Mouse (Mus musculus) myocyte (in vitro differentiated cells): ENCODE data around the gene Stk11. TPM values are rescaled to one million over a fixed set of nuclear protein-coding genes. Genes with fewer than 3 reads are reported as not detected.
A peak's percentile ranks its signal among the peaks of the same experiment; 100 is the strongest.

Source experiments
- H3K27me3 ChIP-seq: one replicate; pipeline ENCODE4 v1.6.1; 2011; ENCODE audit not compliant: control insufficient read depth, insufficient read depth, insufficient read length
- H3K36me3 ChIP-seq: one replicate; pipeline ENCODE4 v1.6.1; 2011; ENCODE audit not compliant: control insufficient read depth, insufficient read depth
- H3K4me2 ChIP-seq: one replicate; pipeline ENCODE4 v1.6.1; 2011; ENCODE audit warnings: low read depth, control low read depth
- H3K4me3 ChIP-seq: one replicate; pipeline ENCODE4 v1.5.1; 2011; ENCODE audit warnings: mild to moderate bottlenecking, control low read depth, moderate library complexity
- H3K79me2 ChIP-seq: one replicate; pipeline ENCODE4 v1.6.1; 2011; ENCODE audit not compliant: control insufficient read depth, insufficient read depth
- H3ac ChIP-seq: one replicate; pipeline ENCODE4 v1.6.1; 2011; ENCODE audit not compliant: control insufficient read depth, insufficient read length
- CEBPB ChIP-seq: IDR thresholded peaks from 2 replicates; pipeline ENCODE4 v1.6.1; 2011; ENCODE audit warnings: mild to moderate bottlenecking, moderate library complexity; ENCODE audit not compliant: poor library complexity, insufficient read depth, severe bottlenecking
- E2F4 ChIP-seq: IDR thresholded peaks from one replicate; pipeline ENCODE4 v1.6.1; 2011; ENCODE audit warnings: mild to moderate bottlenecking, control low read depth, moderate library complexity; ENCODE audit not compliant: insufficient read depth
- MAX ChIP-seq: IDR thresholded peaks from one replicate; pipeline ENCODE4 v1.6.1; 2011; ENCODE audit warnings: low read depth, mild to moderate bottlenecking, control low read depth
- MYOD1 ChIP-seq, 3 experiments: IDR thresholded peaks; one replicate each; pipeline ENCODE4 v1.6.1; 2011; ENCODE audit warnings: control low read depth in 2 of 3, low read depth in 2 of 3, mild to moderate bottlenecking in 2 of 3, moderate library complexity in 1 of 3; ENCODE audit not compliant: insufficient read length in 2 of 3, control insufficient read depth in 1 of 3
- MYOG ChIP-seq, 3 experiments: IDR thresholded peaks; one replicate each; pipeline ENCODE4 v1.6.1; 2011; ENCODE audit warnings: control low read depth in 2 of 3, low read depth in 2 of 3, mild to moderate bottlenecking in 2 of 3; ENCODE audit not compliant: insufficient read length in 2 of 3, control insufficient read depth in 1 of 3, insufficient read depth in 1 of 3
- POLR2A ChIP-seq: IDR thresholded peaks from one replicate; pipeline ENCODE4 v1.6.1; 2011; ENCODE audit warnings: low read depth, mild to moderate bottlenecking, control low read depth, moderate library complexity; ENCODE audit not compliant: insufficient read length
- POLR2AphosphoS2 ChIP-seq: IDR thresholded peaks from one replicate; pipeline ENCODE4 v1.6.1; 2011; ENCODE audit warnings: low read depth, control low read depth; ENCODE audit not compliant: insufficient read length
- REST ChIP-seq: IDR thresholded peaks from one replicate; pipeline ENCODE4 v1.6.1; 2011; ENCODE audit warnings: mild to moderate bottlenecking, control low read depth, moderate library complexity; ENCODE audit not compliant: insufficient read depth, insufficient read length
- SRF ChIP-seq: IDR thresholded peaks from one replicate; pipeline ENCODE4 v1.6.1; 2011; ENCODE audit warnings: low read depth; ENCODE audit not compliant: control insufficient read depth, insufficient read length
- TCF12 ChIP-seq: IDR thresholded peaks from one replicate; pipeline ENCODE4 v1.6.1; 2011; ENCODE audit warnings: mild to moderate bottlenecking, control low read depth; ENCODE audit not compliant: poor library complexity, insufficient read depth, severe bottlenecking
- TCF3 ChIP-seq: IDR thresholded peaks from one replicate; pipeline ENCODE4 v1.6.1; 2011; ENCODE audit warnings: low read depth, control low read depth; ENCODE audit not compliant: insufficient read length
- USF1 ChIP-seq: IDR thresholded peaks from one replicate; pipeline ENCODE4 v1.6.1; 2011; ENCODE audit warnings: low read depth, mild to moderate bottlenecking, control low read depth, moderate library complexity
- polyA plus RNA-seq: library from polyadenylated mRNA; unstranded; fragments of >200 nt; fragmentation: generic; extraction: Trizol; gene quantifications from one replicate; pipeline ENCODE4 v1.2.1, GENCODE M21; 2012; ENCODE audit warnings: missing spikeins

Stk11 gene
- polyA plus RNA-seq, 1 experiment: 150 TPM

GRCm38 (mm10) chr10:80144864-80145838 lies 29.5 kb downstream of the Stk11 start:
- TF ChIP-seq MAX (no peak), USF1 (no peak), POLR2AphosphoS2 (peak; percentile 31), POLR2A (peak; percentile 41), MYOD1 (IDR thresholded peaks at IDR 0.05; ENCODE audit: control insufficient read depth in 1 of 3, insufficient read length in 2 of 3, low read depth in 2 of 3) (peak in 1 of 3 experiments; percentile 31), SRF (peak; percentile 13)
- Histone ChIP-seq H3K4me3 (peak overlapping the region; percentile 2), H3K79me2 (peaks cover 37% of the 10 kb centered on the region), H3ac (no peak overlapping the region), H3K36me3 (peaks cover 15% of the 10 kb centered on the region), H3K4me2 (peak overlapping the region; percentile 54), H3K27me3 (no peaks in the 10 kb centered on the region)

- H3ac ChIP-seq: no peak overlapping the region
- H3K27me3 ChIP-seq: no peaks in the 10 kb centered on the region
- TF ChIP-seq POLR2AphosphoS2 (peak; percentile 88), TCF3 (no peak), CEBPB (no peak), SRF (no peak), TCF12 (no peak), MYOD1 (IDR thresholded peaks at IDR 0.05; ENCODE audit: control insufficient read depth in 1 of 3, insufficient read length in 2 of 3, low read depth in 2 of 3) (peak in 2 of 3 experiments; percentile 19 to 86), REST (no peak), E2F4 (no peak), POLR2A (peak; percentile 32), MYOG (IDR thresholded peaks at IDR 0.05; ENCODE audit: control insufficient read depth in 1 of 3, insufficient read depth in 1 of 3, insufficient read length in 2 of 3, low read depth in 2 of 3) (peak in 2 of 3 experiments; percentile 83 to 95), USF1 (no peak), MAX (no peak)
- H3K4me2 ChIP-seq: peak overlapping the region; percentile 54
- H3K4me3 ChIP-seq: peak overlapping the region; percentile 2
- peaks cover 45% of the 10 kb centered on the region for H3K79me2 ChIP-seq
- peaks cover 19% of the 10 kb centered on the region for H3K36me3 ChIP-seq
These were observed 30.3 kb downstream of the Stk11 start for GRCm38 (mm10) chr10:80145896-80146295.

- H3K36me3 ChIP-seq: peaks cover 26% of the 10 kb centered on the region
- H3K79me2 ChIP-seq: peaks cover 52% of the 10 kb centered on the region
- H3ac ChIP-seq: no peak overlapping the region
- peak overlapping the region; percentile 54 for H3K4me2 ChIP-seq
- no peak overlapping the region for H3K4me3 ChIP-seq
- no peak for TF ChIP-seq POLR2A
- peak; percentile 32 for TF ChIP-seq POLR2AphosphoS2
- no peaks in the 10 kb centered on the region for H3K27me3 ChIP-seq
These were observed 31.0 kb downstream of the Stk11 start for GRCm38 (mm10) chr10:80146568-80147011.

GRCm38 (mm10) chr10:80147146-80147718 lies 31.6 kb downstream of the Stk11 start:
- H3K79me2 ChIP-seq: peaks cover 58% of the 10 kb centered on the region
- H3ac ChIP-seq: no peak overlapping the region
- peak overlapping the region; percentile 54 for H3K4me2 ChIP-seq
- no peaks in the 10 kb centered on the region for H3K27me3 ChIP-seq
- TF ChIP-seq MAX (no peak), CEBPB (no peak), SRF (no peak)
- H3K4me3 ChIP-seq: peak overlapping the region; percentile 100
- peaks cover 28% of the 10 kb centered on the region for H3K36me3 ChIP-seq

GRCm38 (mm10) chr10:80147719-80148601 lies 32.4 kb downstream of the Stk11 start, which contains the start of gene Midn:
Gene Midn, plus strand, starts transcription at chr10:80148272.
- Histone ChIP-seq H3ac (peak within 1 kb of the TSS; percentile 69), H3K27me3 (no peaks in the 10 kb centered on the region), H3K36me3 (peaks cover 32% of the 10 kb centered on the region), H3K4me2 (peak within 1 kb of the TSS; percentile 54), H3K79me2 (peaks cover 58% of the 10 kb centered on the region), H3K4me3 (peak within 1 kb of the TSS; percentile 100)
- peak in 2 of 3 experiments; percentile 56 to 93 for TF ChIP-seq MYOD1 (IDR thresholded peaks at IDR 0.05; ENCODE audit: control insufficient read depth in 1 of 3, insufficient read length in 2 of 3, low read depth in 2 of 3)
- TF ChIP-seq MYOG (IDR thresholded peaks at IDR 0.05; ENCODE audit: control insufficient read depth in 1 of 3, insufficient read depth in 1 of 3, insufficient read length in 2 of 3, low read depth in 2 of 3): peak in 2 of 3 experiments; percentile 8 to 85
- TF ChIP-seq TCF3: no peak
- peak; percentile 95 for TF ChIP-seq POLR2AphosphoS2
- no peak for TF ChIP-seq SRF
- TF ChIP-seq MAX: no peak
- TF ChIP-seq POLR2A: peak; percentile 99
- TF ChIP-seq TCF12: no peak
